Mouse (Mus musculus): Measurements from ENCODE around the gene BC052040. TPM values are rescaled to one million over a fixed set of nuclear protein-coding genes. Genes with fewer than 3 reads are reported as not detected.

BC052040 gene
- polyA plus RNA-seq, 2 experiments = 5.0 to 7.9 TPM

- Histone ChIP-seq H3K4me2 (ENCODE audit: low read depth) (no peak overlapping the region), H3K4me3 (ENCODE audit: insufficient read depth in 1 of 2, low read depth in 2 of 2, low read length in 2 of 2) (no peak overlapping the region), H3K36me3 (replicated peaks; ENCODE audit: control insufficient read depth, insufficient read depth, low read depth) (no peaks in the 10 kb centered on the region), H3K27me3 (ENCODE audit: control insufficient read depth, insufficient read depth, low read length) (no peaks in the 10 kb centered on the region), H3K9ac (replicated peaks) (no peak overlapping the region), H3K9me3 (ENCODE audit: control insufficient read depth, low read length) (no peaks in the 10 kb centered on the region), H3K27ac (no peak overlapping the region), H3K4me1 (replicated peaks; ENCODE audit: control insufficient read depth in 2 of 2, insufficient read depth in 2 of 2, low read length in 1 of 2) (peaks cover 5 to 12% of the 10 kb centered on the region in 2 experiments; a peak in 2 of 4 replicates)
- DNase-seq (ENCODE audit: low read depth in 3 of 3, low spot score in 3 of 3) (no peak), ATAC-seq (ENCODE audit: insufficient read depth) (no peak)
- 84% methylated on average over 3 of the region's 3 CpGs for WGBS (ENCODE audit: insufficient replicate concordance)
- no peak for TF ChIP-seq CTCF (IDR thresholded peaks at IDR 0.05; ENCODE audit: low read depth)
- no peak for TF ChIP-seq EP300 (IDR thresholded peaks at IDR 0.05; ENCODE audit: low read depth)
These were observed 27.5 kb downstream of the BC052040 start for GRCm38 (mm10) chr2:115609020-115609419.

GRCm38 (mm10) chr2:115610092-115610491, 28.6 kb downstream of the BC052040 start:
- ATAC-seq (ENCODE audit: insufficient read depth) = no peak
- no peaks in the 10 kb centered on the region for H3K9me3 ChIP-seq (ENCODE audit: control insufficient read depth, low read length)
- no peaks in the 10 kb centered on the region for H3K36me3 ChIP-seq (replicated peaks; ENCODE audit: control insufficient read depth, insufficient read depth, low read depth)
- H3K4me1 ChIP-seq (replicated peaks; ENCODE audit: control insufficient read depth in 2 of 2, insufficient read depth in 2 of 2, low read length in 1 of 2) = peaks cover 5 to 12% of the 10 kb centered on the region in 2 experiments; a peak in 2 of 4 replicates
- TF ChIP-seq CTCF (IDR thresholded peaks at IDR 0.05; ENCODE audit: low read depth) (no peak), EP300 (IDR thresholded peaks at IDR 0.05; ENCODE audit: low read depth) (no peak)
- DNase-seq (ENCODE audit: low read depth in 3 of 3, low spot score in 3 of 3) = no peak
- no peak overlapping the region for H3K4me3 ChIP-seq (ENCODE audit: insufficient read depth in 1 of 2, low read depth in 2 of 2, low read length in 2 of 2)
- 12% methylated on average over 2 of the region's 2 CpGs for WGBS (ENCODE audit: insufficient replicate concordance)
- H3K27me3 ChIP-seq (ENCODE audit: control insufficient read depth, insufficient read depth, low read length) = no peaks in the 10 kb centered on the region
- H3K27ac ChIP-seq = no peak overlapping the region
- no peak overlapping the region for H3K9ac ChIP-seq (replicated peaks)
- no peak overlapping the region for H3K4me2 ChIP-seq (ENCODE audit: low read depth)

DNA sequence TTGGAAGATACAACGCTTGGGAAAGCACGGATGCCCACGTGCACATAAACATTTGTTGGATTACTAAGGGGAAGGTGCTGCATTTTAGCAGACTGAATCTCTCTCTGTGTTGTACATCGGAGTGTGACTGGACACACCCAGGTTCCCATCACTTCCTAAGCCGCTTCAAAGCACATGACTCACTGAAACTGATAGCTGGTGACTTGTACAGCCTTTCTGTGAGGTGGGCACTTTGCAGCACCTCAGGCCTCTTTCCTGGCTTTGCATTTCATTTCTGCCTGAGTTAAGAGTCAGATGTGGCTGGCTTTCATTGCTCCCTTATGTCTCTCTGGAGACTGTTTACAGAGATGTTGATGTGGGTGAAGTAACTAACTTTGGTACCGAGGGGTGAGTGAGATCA, 29.0 kb downstream of the BC052040 start:
- WGBS (ENCODE audit: insufficient replicate concordance) = 69% methylated on average over 6 of the region's 6 CpGs
- DNase-seq (ENCODE audit: low read depth in 3 of 3, low spot score in 3 of 3) (no peak), ATAC-seq (ENCODE audit: insufficient read depth) (no peak)
- H3K27ac ChIP-seq = no peak overlapping the region
- TF ChIP-seq EP300 (IDR thresholded peaks at IDR 0.05; ENCODE audit: low read depth) (no peak), CTCF (IDR thresholded peaks at IDR 0.05; ENCODE audit: low read depth) (no peak)
- no peaks in the 10 kb centered on the region for H3K27me3 ChIP-seq (ENCODE audit: control insufficient read depth, insufficient read depth, low read length)
- H3K4me2 ChIP-seq (ENCODE audit: low read depth) = no peak overlapping the region
- peaks cover 5 to 12% of the 10 kb centered on the region in 2 experiments; a peak in 2 of 4 replicates for H3K4me1 ChIP-seq (replicated peaks; ENCODE audit: control insufficient read depth in 2 of 2, insufficient read depth in 2 of 2, low read length in 1 of 2)
- no peak overlapping the region for H3K4me3 ChIP-seq (ENCODE audit: insufficient read depth in 1 of 2, low read depth in 2 of 2, low read length in 2 of 2)
- H3K36me3 ChIP-seq (replicated peaks; ENCODE audit: control insufficient read depth, insufficient read depth, low read depth) = no peaks in the 10 kb centered on the region
- no peak overlapping the region for H3K9ac ChIP-seq (replicated peaks)
- H3K9me3 ChIP-seq (ENCODE audit: control insufficient read depth, low read length) = no peaks in the 10 kb centered on the region

DNA sequence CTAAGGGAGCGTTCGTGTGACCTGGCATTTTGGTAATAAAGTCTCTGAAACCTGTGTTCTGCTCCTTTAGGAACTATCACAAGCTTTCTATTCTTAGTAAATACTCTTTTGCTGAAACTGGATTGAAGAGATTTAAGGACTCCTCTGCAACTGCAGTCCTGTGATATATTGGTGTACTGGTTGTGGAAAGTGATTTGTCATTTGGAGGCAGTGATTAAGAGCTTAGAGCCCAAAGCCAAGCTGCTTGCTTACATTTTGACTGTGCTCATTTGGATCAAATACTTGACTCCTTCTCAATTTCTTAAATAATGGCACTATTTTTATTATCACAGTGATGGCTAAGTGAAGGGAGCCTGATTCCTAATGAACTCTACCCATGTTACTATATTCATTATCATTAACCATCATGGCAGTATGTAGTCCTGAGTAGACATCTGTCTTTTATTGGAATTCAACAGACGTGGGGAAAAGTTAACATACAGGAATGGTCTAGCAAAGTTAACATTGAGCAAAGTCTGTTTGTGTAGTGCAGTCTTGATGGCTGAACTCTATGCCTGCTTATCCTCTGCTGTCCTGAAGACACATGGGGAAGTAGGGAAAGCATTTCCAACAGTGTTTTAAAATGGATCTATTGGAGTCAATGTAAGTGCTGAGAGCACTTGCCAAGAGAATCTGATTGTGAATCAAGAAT, 32.5 kb downstream of the BC052040 start:
- peaks cover 0 to 7% of the 10 kb centered on the region in 2 experiments; a peak in 1 of 4 replicates for H3K4me1 ChIP-seq (replicated peaks; ENCODE audit: control insufficient read depth in 2 of 2, insufficient read depth in 2 of 2, low read length in 1 of 2)
- no peaks in the 10 kb centered on the region for H3K9me3 ChIP-seq (ENCODE audit: control insufficient read depth, low read length)
- H3K36me3 ChIP-seq (replicated peaks; ENCODE audit: control insufficient read depth, insufficient read depth, low read depth) = no peaks in the 10 kb centered on the region
- 69% methylated on average over 3 of the region's 3 CpGs for WGBS (ENCODE audit: insufficient replicate concordance)
- H3K27ac ChIP-seq = no peak overlapping the region
- TF ChIP-seq CTCF (IDR thresholded peaks at IDR 0.05; ENCODE audit: low read depth) (no peak), EP300 (IDR thresholded peaks at IDR 0.05; ENCODE audit: low read depth) (no peak)
- ATAC-seq (ENCODE audit: insufficient read depth) (no peak), DNase-seq (ENCODE audit: low read depth in 3 of 3, low spot score in 3 of 3) (no peak)
- no peak overlapping the region for H3K4me3 ChIP-seq (ENCODE audit: insufficient read depth in 1 of 2, low read depth in 2 of 2, low read length in 2 of 2)
- H3K27me3 ChIP-seq (ENCODE audit: control insufficient read depth, insufficient read depth, low read length) = no peaks in the 10 kb centered on the region
- no peak overlapping the region for H3K9ac ChIP-seq (replicated peaks)
- no peak overlapping the region for H3K4me2 ChIP-seq (ENCODE audit: low read depth)

DNA sequence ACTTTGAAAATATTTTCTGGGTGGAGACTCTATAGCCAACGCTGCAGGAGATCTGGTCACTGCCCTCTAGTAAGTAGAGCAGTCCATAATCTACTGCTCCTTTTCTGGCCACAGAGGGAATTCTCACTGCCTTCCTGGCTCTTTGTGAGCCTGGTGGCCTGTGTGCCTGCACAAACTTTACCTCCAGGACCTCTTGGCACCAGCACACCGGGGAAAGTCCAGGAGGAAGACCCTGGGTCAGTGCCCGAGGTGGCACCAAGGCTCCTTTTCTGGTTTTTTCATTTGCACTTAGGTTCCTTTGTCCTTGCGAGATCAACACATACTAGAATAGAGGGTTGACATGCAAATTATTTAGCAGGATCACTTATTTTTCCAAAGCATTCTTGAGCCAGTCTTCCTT, 47.0 kb downstream of the BC052040 start:
- H3K4me2 ChIP-seq (ENCODE audit: low read depth) = no peak overlapping the region
- H3K9me3 ChIP-seq (ENCODE audit: control insufficient read depth, low read length) = no peaks in the 10 kb centered on the region
- TF ChIP-seq CTCF (IDR thresholded peaks at IDR 0.05; ENCODE audit: low read depth) (no peak), EP300 (IDR thresholded peaks at IDR 0.05; ENCODE audit: low read depth) (no peak)
- DNase-seq (ENCODE audit: low read depth in 3 of 3, low spot score in 3 of 3) (no peak), ATAC-seq (ENCODE audit: insufficient read depth) (no peak)
- H3K27me3 ChIP-seq (ENCODE audit: control insufficient read depth, insufficient read depth, low read length) = no peaks in the 10 kb centered on the region
- H3K4me1 ChIP-seq (replicated peaks; ENCODE audit: control insufficient read depth in 2 of 2, insufficient read depth in 2 of 2, low read length in 1 of 2) = no peaks in the 10 kb centered on the region
- WGBS (ENCODE audit: insufficient replicate concordance) = 70% methylated on average over 4 of the region's 4 CpGs
- H3K27ac ChIP-seq = no peak overlapping the region
- H3K4me3 ChIP-seq (ENCODE audit: insufficient read depth in 1 of 2, low read depth in 2 of 2, low read length in 2 of 2) = no peak overlapping the region
- H3K36me3 ChIP-seq (replicated peaks; ENCODE audit: control insufficient read depth, insufficient read depth, low read depth) = no peaks in the 10 kb centered on the region
- H3K9ac ChIP-seq (replicated peaks) = no peak overlapping the region
